Mouse (Mus musculus) lung, postnatal 36 days (tissue): ENCODE results near the gene Usp54.
"Not testable (repeated sequence)": the region's sequence is repeated elsewhere in the genome, so short reads cannot be mapped to it uniquely, and the experiment has no call there.

Source experiments
- DNase-seq: peaks from one replicate; pipeline ENCODE4 v3.0.0; 2022; ENCODE audit warnings: mixed read lengths

Usp54 gene

DNA sequence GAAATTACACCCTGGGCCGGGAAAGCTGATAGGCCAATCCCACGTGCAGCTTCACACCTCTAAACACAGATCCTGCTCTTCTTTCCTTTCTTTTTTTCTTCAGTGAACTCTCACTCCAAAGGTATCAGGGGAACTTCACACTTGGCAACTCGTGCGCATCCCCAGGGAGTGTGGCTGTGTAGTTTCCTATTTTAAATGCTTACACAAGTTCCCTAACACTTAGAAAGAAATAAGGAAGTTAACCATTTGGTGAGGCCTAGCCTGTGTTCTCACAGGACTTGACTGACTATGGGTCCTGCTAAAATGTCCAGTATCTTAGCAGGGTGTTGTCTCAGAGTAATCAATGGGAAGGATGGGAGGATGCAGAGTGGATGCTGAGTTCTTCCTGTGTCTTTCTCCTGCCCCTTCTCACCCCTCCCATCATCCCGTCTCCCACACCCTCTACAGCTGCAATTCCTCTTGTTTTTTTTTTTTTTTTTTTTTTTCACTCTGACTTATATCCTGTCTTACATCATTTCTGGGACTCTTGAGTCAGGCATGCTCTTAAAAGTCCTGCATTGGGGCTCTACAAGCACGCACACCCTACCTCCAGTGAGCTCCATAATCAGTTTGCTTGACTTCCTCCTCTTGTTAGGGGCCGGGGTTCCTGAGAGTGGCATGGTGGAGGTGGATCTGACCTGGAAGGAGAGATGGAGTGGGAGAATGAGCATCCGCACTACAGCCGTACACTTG lies 14.0 kb upstream of the Usp54 start:
- DNase-seq, result no peak

GRCm38 (mm10) chr14:20651722-20652256 lies 10.9 kb upstream of the Usp54 start:
- DNase-seq, result no peak

- peak; percentile 48 for DNase-seq
Measured at GRCm38 (mm10) chr14:20651000-20651399, 10.1 kb upstream of the Usp54 start.

GRCm38 (mm10) chr14:20646381-20646780 lies 5.5 kb upstream of the Usp54 start:
- no peak for DNase-seq

DNA sequence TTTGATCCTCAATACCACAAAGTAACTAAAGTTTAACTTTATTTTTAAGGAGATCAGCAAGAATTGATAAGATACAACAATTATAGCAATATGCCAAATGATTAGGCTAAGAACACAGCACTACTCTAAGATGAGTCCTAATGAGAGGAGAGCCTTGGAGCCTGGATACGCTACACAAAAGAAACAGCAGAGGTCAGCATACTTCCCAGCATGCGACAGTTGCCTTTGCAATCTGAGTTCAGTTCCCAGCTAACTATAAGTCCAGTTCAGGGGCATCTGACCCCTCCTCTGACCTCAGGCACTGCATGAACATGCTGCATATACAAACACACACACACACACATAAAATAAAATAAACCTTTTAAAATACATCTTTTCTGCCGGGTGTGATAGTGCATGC lies 4.7 kb upstream of the Usp54 start:
- DNase-seq, result no peak

- no peak for DNase-seq
Measured at GRCm38 (mm10) chr14:20641438-20641875, 594 bp upstream of the Usp54 start.

- DNase-seq, result peak; percentile 23
Measured at GRCm38 (mm10) chr14:20639918-20640619, 794 bp downstream of the Usp54 start.

DNA sequence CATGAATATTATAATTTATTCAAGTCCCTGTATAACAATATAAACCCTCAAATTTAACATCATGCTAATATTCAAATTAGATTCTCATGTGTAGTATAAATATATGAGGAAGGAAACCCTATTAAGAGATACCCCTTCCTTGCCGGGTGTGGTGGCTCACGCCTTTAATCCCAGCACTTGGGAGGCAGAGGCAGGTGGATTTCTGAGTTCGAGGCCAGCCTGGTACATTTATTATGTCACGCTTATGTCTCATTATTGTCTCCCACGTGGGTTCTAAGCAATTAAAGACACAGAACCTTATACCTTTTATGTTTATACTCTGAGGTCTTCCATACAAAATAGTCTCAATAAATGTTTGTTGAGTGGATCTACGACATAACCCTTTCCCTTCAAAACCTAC lies 2.2 kb downstream of the Usp54 start:
- DNase-seq, result no peak

DNA sequence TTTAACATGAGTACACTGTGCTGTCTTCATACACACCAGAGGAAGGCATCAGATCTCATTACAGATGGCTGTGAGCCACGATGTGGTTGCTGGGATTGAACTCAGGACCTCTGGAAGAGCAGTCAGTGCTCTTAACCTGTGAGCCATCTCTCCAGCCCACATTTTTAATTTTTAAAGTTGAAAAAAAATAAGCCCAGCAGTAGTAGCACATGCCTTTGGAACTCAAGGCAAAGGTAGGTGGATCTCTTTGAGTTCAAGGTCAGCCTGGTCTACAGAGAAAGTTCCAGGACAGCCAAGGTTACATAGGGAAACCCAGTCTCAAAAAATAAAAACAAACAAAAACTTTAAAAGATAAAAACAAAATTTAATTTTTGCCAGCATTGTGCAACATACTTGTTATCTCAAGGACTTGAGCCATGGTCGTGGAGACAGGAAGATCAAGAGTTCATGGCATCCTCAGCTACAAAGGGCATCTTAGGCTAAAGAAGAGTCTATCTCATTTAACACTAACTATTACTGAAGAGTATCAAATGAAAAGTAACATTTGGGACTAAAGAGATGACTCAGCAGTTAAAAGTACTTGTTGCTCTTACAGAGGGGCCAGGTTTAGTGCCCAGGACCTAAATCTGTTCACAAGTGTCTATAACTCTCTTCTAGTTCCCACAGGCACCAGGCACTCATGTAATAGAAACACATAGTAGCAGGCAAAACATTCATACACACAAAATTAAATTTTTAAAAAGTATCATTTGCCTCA lies 2.9 kb downstream of the Usp54 start:
- no peak for DNase-seq

DNA sequence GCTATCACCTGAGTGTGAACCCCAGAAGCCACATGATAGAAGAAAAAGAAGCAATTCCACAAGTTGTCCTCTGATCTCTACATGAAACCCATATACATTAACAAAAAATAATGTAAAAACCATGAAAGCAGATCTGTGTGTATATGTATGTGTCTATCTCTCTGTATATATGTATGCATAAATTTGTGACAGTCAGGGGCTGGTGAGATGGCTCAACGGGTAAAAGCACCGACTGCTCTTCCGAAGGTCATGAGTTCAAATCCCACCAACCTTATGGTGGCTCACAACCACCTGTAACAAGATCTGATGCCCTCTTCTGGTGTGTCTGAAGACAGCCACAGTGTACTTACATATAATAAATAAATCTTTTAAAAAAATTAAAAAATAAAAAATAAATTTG lies 3.9 kb downstream of the Usp54 start:
- DNase-seq, result not testable (repeated sequence)

GRCm38 (mm10) chr14:20635546-20635945 lies 5.3 kb downstream of the Usp54 start:
- peak; percentile 46 for DNase-seq

- peak; percentile 67 for DNase-seq
Measured at GRCm38 (mm10) chr14:20631253-20631652, 9.6 kb downstream of the Usp54 start.

DNA sequence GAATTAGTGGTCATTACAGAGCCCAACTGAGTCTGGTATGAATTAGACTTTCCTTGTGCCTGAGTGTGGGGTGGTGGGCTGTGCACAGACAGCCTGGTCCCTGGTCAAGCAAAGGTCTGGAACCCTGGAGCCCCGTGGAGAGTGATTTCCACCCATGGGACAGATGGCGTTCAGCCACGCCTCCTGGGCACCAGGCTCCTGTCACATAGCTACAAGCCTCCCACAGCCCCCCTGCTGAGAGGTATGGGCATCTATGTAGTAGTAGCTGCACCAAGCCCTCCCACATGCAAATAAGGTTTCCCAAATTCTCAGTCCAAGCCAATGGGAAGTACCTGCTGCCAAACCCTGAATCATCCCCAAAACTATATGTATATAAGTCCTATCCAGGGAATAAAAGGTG lies 13.9 kb downstream of the Usp54 start:
- no peak for DNase-seq

DNA sequence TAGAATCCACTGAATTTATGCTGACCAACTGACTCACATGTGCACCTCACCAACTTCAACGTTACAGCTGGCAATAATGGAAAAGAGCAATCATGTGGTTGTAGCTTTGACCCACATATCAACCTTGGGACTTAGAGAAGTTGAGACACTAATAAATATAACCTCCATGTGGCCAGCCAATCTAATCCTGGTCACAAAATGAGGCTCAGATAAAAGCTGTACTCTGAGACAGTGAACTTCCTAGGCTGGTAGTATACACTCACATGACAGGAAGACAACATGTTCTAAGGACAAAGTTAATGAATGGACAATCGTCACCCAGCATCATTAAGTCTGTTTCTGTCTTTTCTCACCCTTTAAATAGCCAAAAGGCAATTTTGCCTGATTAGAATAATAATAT lies 14.4 kb downstream of the Usp54 start:
- DNase-seq, result no peak

DNA sequence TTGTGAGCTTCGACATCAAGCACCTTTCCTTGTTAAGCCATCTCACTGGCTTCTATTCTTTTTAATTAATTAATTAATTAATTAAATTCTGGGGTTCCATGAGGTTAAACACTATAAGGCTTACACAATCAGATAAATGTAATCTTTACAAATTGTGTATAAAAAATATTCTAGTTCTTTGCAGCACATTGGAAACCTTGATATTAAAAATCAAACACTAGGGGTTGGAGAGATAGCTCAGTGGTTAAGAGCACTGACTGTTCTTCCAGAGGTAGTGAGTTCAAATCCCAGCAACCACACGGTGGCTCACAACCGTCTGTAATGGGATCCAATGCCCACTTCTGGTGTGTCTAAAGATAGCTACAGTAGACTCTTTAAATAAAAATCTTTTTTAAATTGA lies 18.0 kb downstream of the Usp54 start:
- no peak for DNase-seq

- DNase-seq, result no peak
Measured at GRCm38 (mm10) chr14:20622412-20622811, 18.5 kb downstream of the Usp54 start.

DNA sequence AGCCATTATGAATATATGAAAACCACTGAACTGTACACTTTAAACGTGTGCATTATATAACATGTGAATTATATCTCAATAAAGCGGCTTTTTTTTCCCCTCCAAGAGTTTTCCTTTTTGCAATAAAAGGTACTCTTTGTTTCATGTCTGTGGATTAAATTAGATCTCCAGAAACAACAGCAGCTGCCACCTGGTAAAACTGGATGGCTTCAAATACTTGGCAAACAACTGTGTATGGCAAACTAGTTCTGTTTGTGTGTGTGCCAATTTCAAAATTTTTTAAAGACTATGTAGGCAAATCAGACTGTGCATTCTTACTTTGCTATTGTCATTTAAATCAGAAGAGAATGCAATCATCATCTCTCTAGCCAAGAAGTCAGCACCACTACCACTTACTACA lies 19.0 kb downstream of the Usp54 start:
- no peak for DNase-seq

DNA sequence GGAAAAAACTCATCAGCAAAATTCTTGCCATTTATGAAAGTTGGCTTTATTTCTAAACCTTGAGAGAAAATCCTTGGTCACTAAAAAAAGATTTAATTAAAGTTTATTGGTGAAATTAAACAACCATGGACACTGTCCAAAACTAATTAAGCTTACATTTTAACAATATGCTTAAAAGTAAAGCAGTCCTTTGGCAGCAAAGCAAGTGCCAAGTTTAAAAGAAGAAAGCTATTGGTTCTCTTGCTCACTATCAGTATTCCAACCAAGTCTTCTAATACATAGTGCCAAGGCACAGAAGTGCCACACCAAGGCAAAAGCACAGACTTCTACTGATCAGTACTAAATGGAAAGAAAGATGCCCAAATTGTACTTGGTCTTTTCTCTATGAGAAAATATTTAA lies 21.7 kb downstream of the Usp54 start:
- DNase-seq, result no peak

DNA sequence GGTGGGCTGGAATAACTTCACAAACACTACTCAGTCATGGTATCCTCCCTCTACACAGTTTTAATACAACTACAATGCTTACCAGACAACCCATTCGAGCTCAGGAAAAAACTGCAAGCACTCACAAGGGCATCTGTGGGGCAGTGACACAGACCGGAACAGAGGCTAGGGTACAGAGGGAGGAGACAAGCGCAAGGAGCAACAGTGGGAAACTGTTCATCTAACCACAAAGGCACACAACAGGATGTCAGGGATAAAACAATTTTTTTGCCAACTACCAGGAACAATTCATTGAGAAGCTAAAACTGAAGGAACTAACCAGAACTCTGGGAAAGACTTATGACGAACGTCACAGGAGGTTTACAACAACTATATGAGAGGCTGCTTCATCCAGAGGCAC lies 22.7 kb downstream of the Usp54 start:
- DNase-seq, result peak; percentile 70

GRCm38 (mm10) chr14:20616421-20616820 lies 24.4 kb downstream of the Usp54 start:
- peak; percentile 82 for DNase-seq

- no peak for DNase-seq
Measured at GRCm38 (mm10) chr14:20615075-20615474, 25.8 kb downstream of the Usp54 start.

GRCm38 (mm10) chr14:20612820-20613219 lies 28.0 kb downstream of the Usp54 start:
- DNase-seq, result no peak

- DNase-seq, result peak; percentile 89
Measured at GRCm38 (mm10) chr14:20610146-20610545, 30.7 kb downstream of the Usp54 start.
